Mouse (Mus musculus) midbrain, embryonic 10.5 days (tissue): Measurements from ENCODE around the gene Lmx1b. TPM values are rescaled to one million over a fixed set of nuclear protein-coding genes. Genes with fewer than 3 reads are reported as not detected.

Experiments
- DNase-seq: peaks from one replicate; pipeline ENCODE4 v3.0.0-alpha.2; 2017; ENCODE audit warnings: low spot score
- H3K27ac ChIP-seq: fragments of 300-500 bp; sonication (generic); replicated peaks from 2 replicates; pipeline ENCODE4 v1.5.1; 2016; ENCODE audit warnings: mild to moderate bottlenecking
- H3K27me3 ChIP-seq: fragments of 300-500 bp; sonication (generic); 2 replicates; pipeline ENCODE4 v1.6.1; 2016; ENCODE audit warnings: low read depth, mild to moderate bottlenecking; ENCODE audit not compliant: poor library complexity, severe bottlenecking
- H3K36me3 ChIP-seq: fragments of 300-500 bp; sonication (generic); 2 replicates; pipeline ENCODE4 v1.6.1; 2016; ENCODE audit warnings: mild to moderate bottlenecking, moderate library complexity
- H3K4me1 ChIP-seq: fragments of 300-500 bp; sonication (generic); 2 replicates; pipeline ENCODE4 v1.6.1; 2016
- H3K4me3 ChIP-seq: fragments of 300-500 bp; sonication (generic); 2 replicates; pipeline ENCODE4 v1.5.1; 2016; ENCODE audit warnings: mild to moderate bottlenecking, moderate library complexity
- H3K9me3 ChIP-seq: fragments of 300-500 bp; sonication (generic); replicated peaks from 2 replicates; pipeline ENCODE4 v1.6.1; 2016; ENCODE audit warnings: mild to moderate bottlenecking
- WGBS: fragments of 180-500 bp; shearing (Covaris S2); methylation state at CpG from one replicate; pipeline ENCODE4 v1.1.7; 2016; 5-methylcytosine and 5-hydroxymethylcytosine counted together
- polyA plus RNA-seq: library from polyadenylated mRNA; unstranded; fragments of >200 nt; fragmentation: Nextera tagmentation; extraction: Ambion mirVana; gene quantifications from 2 replicates; pipeline ENCODE4 v1.2.1, GENCODE M21; 2016

The Lmx1b gene
- polyA plus RNA-seq, 1 experiment from 2014 or later, result 3.1 TPM

DNA sequence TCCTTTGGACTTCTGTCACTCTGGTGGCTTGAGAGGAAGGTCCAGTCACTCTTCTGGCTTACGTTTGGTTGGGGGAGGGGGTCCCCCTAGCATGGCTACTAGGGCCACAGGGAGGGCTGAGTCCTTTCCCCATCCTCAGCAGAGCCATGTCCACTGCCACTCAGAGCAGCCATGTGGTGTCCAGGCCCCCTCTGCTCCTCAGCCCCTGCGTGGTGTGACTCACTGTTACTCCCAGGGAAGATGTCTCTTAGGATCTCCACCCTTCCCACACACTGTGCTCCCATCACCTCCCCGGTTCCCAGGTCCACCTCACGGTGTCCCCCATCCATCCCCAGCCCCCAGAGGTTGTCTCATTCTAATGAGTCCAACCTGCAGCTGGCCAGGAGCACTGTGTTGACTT lies 24.4 kb upstream of the Lmx1b start:
- Histone ChIP-seq H3K4me3 (no peak overlapping the region), H3K4me1 (peaks cover 32% of the 10 kb centered on the region), H3K27me3 (peaks cover 59% of the 10 kb centered on the region), H3K36me3 (no peaks in the 10 kb centered on the region), H3K9me3 (no peaks in the 10 kb centered on the region), H3K27ac (peak overlapping the region; percentile 53; the same call in 1 of the 2 replicates)
- 78% methylated on average over 4 of the region's 4 CpGs for WGBS
- no peak for DNase-seq

DNA sequence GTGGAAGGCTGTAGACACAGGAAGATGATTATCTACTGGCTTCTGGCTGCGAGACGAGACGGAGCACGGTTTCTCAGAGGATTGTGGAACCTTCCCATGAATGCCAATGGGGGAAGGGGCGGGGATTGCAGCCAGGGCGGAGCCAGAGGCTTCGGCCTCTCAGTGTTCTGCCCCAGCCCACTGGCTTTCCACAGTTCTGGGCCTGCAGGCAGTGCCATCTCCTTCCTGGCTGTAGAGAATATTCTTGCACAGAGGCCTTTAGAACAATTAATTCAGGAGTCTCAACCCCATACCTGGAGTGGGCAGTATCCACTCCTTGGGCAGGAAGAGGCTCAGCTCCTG lies 18.9 kb upstream of the Lmx1b start:
- Histone ChIP-seq H3K27ac (peak overlapping the region; percentile 23; the same call in 1 of the 2 replicates), H3K4me1 (peaks cover 12% of the 10 kb centered on the region), H3K27me3 (peaks cover 15% of the 10 kb centered on the region), H3K4me3 (peak overlapping the region; percentile 30), H3K9me3 (no peaks in the 10 kb centered on the region), H3K36me3 (no peaks in the 10 kb centered on the region)
- WGBS, result under 1% methylated on average over 7 of the region's 7 CpGs
- DNase-seq, result peak; percentile 54

- Histone ChIP-seq H3K9me3 (no peaks in the 10 kb centered on the region), H3K4me1 (peaks cover 12% of the 10 kb centered on the region), H3K36me3 (no peaks in the 10 kb centered on the region), H3K4me3 (peak overlapping the region; percentile 30), H3K27me3 (peaks cover 10% of the 10 kb centered on the region), H3K27ac (0 out of 2 replicates have a peak overlapping the region, but pooled peaks have one; percentile 23)
- DNase-seq, result no peak
- 52% methylated on average over 12 of the region's 12 CpGs for WGBS
Measured at GRCm38 (mm10) chr2:33658602-33659287, 18.4 kb upstream of the Lmx1b start.

- no peak for DNase-seq
- peaks cover 42% of the 10 kb centered on the region for H3K27me3 ChIP-seq
- peaks cover 21% of the 10 kb centered on the region for H3K4me1 ChIP-seq
- WGBS, result 81% methylated on average over 22 of the region's 22 CpGs
- no peaks in the 10 kb centered on the region for H3K36me3 ChIP-seq
- no peak overlapping the region for H3K27ac ChIP-seq
- no peaks in the 10 kb centered on the region for H3K9me3 ChIP-seq
- H3K4me3 ChIP-seq, result no peak overlapping the region
Measured at GRCm38 (mm10) chr2:33652517-33653198, 12.3 kb upstream of the Lmx1b start.

GRCm38 (mm10) chr2:33649371-33649770 lies 9.1 kb upstream of the Lmx1b start:
- Histone ChIP-seq H3K9me3 (no peaks in the 10 kb centered on the region), H3K4me1 (peaks cover 53% of the 10 kb centered on the region), H3K36me3 (0 out of 2 replicates have a peak, but pooled peaks cover 4% of the 10 kb centered on the region), H3K27me3 (peaks cover 71% of the 10 kb centered on the region), H3K4me3 (no peak overlapping the region), H3K27ac (no peak overlapping the region)
- 51% methylated on average over 3 of the region's 3 CpGs for WGBS
- DNase-seq, result no peak

DNA sequence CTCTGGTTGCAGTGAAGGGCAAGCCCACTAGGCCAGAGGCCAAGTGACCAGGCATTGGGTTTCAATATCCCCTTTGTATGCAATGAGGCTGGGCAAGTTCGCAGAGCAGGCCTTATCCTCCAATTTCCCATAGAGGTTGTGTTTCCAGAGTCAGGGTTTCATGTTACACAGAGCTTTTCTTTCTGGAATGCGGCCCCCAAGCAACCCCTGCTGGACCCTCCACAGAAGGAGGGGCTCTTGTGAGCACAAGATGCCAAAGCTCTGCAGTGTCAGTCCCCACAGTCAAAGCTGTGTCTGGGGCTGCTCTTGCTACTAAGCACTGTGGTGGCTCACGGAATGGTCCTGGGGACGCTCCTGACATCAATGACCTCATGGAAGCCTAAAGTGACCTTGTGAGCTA lies 8.6 kb upstream of the Lmx1b start:
- 21% methylated on average over 4 of the region's 4 CpGs for WGBS
- Histone ChIP-seq H3K27ac (no peak overlapping the region), H3K9me3 (no peaks in the 10 kb centered on the region), H3K27me3 (peaks cover 76% of the 10 kb centered on the region), H3K4me3 (no peak overlapping the region), H3K4me1 (peaks cover 58% of the 10 kb centered on the region), H3K36me3 (0 out of 2 replicates have a peak, but pooled peaks cover 4% of the 10 kb centered on the region)
- DNase-seq, result peak; percentile 50

GRCm38 (mm10) chr2:33646283-33646550 lies 5.9 kb upstream of the Lmx1b start:
- H3K9me3 ChIP-seq, result no peaks in the 10 kb centered on the region
- H3K36me3 ChIP-seq, result 0 out of 2 replicates have a peak, but pooled peaks cover 4% of the 10 kb centered on the region
- peak overlapping the region; percentile 55 for H3K4me3 ChIP-seq
- 9% methylated on average over 3 of the region's 3 CpGs for WGBS
- peaks cover 98% of the 10 kb centered on the region for H3K27me3 ChIP-seq
- H3K27ac ChIP-seq, result no peak overlapping the region
- H3K4me1 ChIP-seq, result peaks cover 84% of the 10 kb centered on the region
- DNase-seq, result no peak

- Histone ChIP-seq H3K9me3 (no peaks in the 10 kb centered on the region), H3K4me3 (peak overlapping the region; percentile 55), H3K27me3 (peaks cover 100% of the 10 kb centered on the region), H3K36me3 (0 out of 2 replicates have a peak, but pooled peaks cover 4% of the 10 kb centered on the region), H3K27ac (0 out of 2 replicates have a peak overlapping the region, but pooled peaks have one; percentile 24), H3K4me1 (peaks cover 89% of the 10 kb centered on the region)
- DNase-seq, result no peak
- WGBS, result 5% methylated on average over 15 of the region's 15 CpGs
Measured at GRCm38 (mm10) chr2:33645538-33646282, 5.4 kb upstream of the Lmx1b start.

- Histone ChIP-seq H3K4me1 (peaks cover 94% of the 10 kb centered on the region), H3K4me3 (peak overlapping the region; percentile 55)
Measured at GRCm38 (mm10) chr2:33643721-33644713, 3.7 kb upstream of the Lmx1b start.

GRCm38 (mm10) chr2:33642650-33643458 lies 2.5 kb upstream of the Lmx1b start:
- peaks cover 89% of the 10 kb centered on the region for H3K4me1 ChIP-seq
- no peaks in the 10 kb centered on the region for H3K9me3 ChIP-seq
- peak; percentile 86 for DNase-seq
- peaks cover 100% of the 10 kb centered on the region for H3K27me3 ChIP-seq
- peak overlapping the region; percentile 82 for H3K27ac ChIP-seq
- peak overlapping the region; percentile 55 for H3K4me3 ChIP-seq
- under 1% methylated on average over 42 of the region's 42 CpGs for WGBS
- peaks cover 6% of the 10 kb centered on the region; the same call in 1 of the 2 replicates for H3K36me3 ChIP-seq

More at GRCm38 (mm10) chr2:33643721-33644713, 3.7 kb upstream of the Lmx1b start:
- Histone ChIP-seq H3K27ac (peak overlapping the region; percentile 82; the same call in 1 of the 2 replicates), H3K9me3 (no peaks in the 10 kb centered on the region), H3K36me3 (peaks cover 6% of the 10 kb centered on the region; the same call in 1 of the 2 replicates), H3K27me3 (peaks cover 100% of the 10 kb centered on the region)
- WGBS, result 13% methylated on average over 50 of the region's 50 CpGs
- peak; percentile 47 for DNase-seq

DNA sequence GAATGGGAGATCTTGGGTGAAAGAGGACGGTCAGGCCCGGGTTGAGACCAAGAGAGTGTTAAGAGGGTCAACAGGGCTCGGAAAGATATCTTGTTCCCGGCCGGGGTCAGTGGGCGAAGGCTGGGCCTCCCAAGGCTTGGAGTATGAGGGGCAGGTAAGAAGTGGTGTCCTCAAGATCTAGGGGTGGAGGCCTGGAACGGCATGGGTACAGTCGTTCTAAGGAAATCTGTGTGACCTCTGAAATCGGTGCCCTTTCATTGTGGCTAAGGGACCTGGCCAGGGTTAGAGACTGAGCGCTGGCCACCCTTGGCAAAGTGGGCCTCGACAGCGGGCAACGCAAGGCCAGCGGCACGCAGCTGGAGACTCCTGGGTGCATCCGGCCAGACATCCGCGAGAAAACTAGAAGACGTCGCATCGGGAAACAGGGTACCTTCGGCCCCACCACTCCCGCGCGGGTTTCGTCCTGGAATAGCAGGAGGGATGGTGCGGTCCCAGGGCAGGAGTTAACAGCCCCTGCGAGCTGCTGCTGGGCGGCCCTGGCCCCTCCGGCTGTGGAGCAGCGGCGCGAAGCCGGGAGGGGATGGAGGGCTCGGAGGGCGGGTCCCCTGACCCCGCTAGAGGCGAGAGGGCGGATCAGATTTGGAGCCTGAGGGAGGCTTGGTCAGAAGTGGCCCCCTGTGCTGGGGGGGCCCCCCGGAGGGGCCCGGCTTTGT lies 1.7 kb upstream of the Lmx1b start:
- H3K27ac ChIP-seq, result peak overlapping the region; percentile 82
- peaks cover 100% of the 10 kb centered on the region for H3K27me3 ChIP-seq
- H3K4me1 ChIP-seq, result peaks cover 90% of the 10 kb centered on the region
- no peaks in the 10 kb centered on the region for H3K9me3 ChIP-seq
- H3K36me3 ChIP-seq, result peaks cover 6% of the 10 kb centered on the region; the same call in 1 of the 2 replicates
- DNase-seq, result peak; percentile 78
- WGBS, result under 1% methylated on average over 41 of the region's 41 CpGs
- peak overlapping the region; percentile 55 for H3K4me3 ChIP-seq
